Mouse (Mus musculus) T-helper 2 cell (primary cell): ENCODE data around the gene Mrpl35.
"Not testable (repeated sequence)": the region's sequence is repeated elsewhere in the genome, so short reads cannot be mapped to it uniquely, and the experiment has no call there.

ENCODE experiments used
- in situ Hi-C: fragments of 300-600 bp; cut with MboI, MseI; formaldehyde crosslinking; loops from one replicate; pipeline ENCODE4 v1.15.1; 2025; ENCODE audit warnings: high pct_unique_total_duplicates

Gene Mrpl35

GRCm38 (mm10) chr6:71826869-71827268 is at the start of gene Mrpl35:
Gene Mrpl35, minus strand, starts transcription at chr6:71826969.
- in situ Hi-C loops = no loop called here

GRCm38 (mm10) chr6:71871396-71871795 is 44.6 kb upstream of the Mrpl35 start:
- in situ Hi-C loops = no loop called here

- in situ Hi-C loops = loop anchor here (5.0 kb wide), 1 partner anchor 293 kb away; no protein-coding TSS in a partner anchor
These were observed 42.0 kb upstream of the Mrpl35 start for GRCm38 (mm10) chr6:71868809-71869208.

GRCm38 (mm10) chr6:71867751-71868150 is 41.0 kb upstream of the Mrpl35 start:
- in situ Hi-C loops = loop anchor here (5.0 kb wide), 1 partner anchor 295 kb away; no protein-coding TSS in a partner anchor

- in situ Hi-C loops = not testable (repeated sequence)
These were observed 20.1 kb upstream of the Mrpl35 start for GRCm38 (mm10) chr6:71846906-71847305.

GRCm38 (mm10) chr6:71840597-71841290 is 14.0 kb upstream of the Mrpl35 start:
- in situ Hi-C loops = no loop called here

GRCm38 (mm10) chr6:71839815-71840214 is 13.0 kb upstream of the Mrpl35 start:
- in situ Hi-C loops = no loop called here

GRCm38 (mm10) chr6:71836811-71837210 is 10.0 kb upstream of the Mrpl35 start:
- in situ Hi-C loops = no loop called here

GRCm38 (mm10) chr6:71831581-71831960 is 4.8 kb upstream of the Mrpl35 start:
- in situ Hi-C loops = no loop called here

- in situ Hi-C loops = no loop called here
These were observed 4.2 kb upstream of the Mrpl35 start, which contains the start of gene Immt for GRCm38 (mm10) chr6:71830690-71831580. Gene Immt, plus strand, starts transcription at chr6:71831331.

- in situ Hi-C loops = no loop called here
These were observed 3.0 kb upstream of the Mrpl35 start for GRCm38 (mm10) chr6:71829768-71830167.

GRCm38 (mm10) chr6:71823961-71824360 is 2.8 kb downstream of the Mrpl35 start:
- in situ Hi-C loops = no loop called here

- in situ Hi-C loops = no loop called here
These were observed 3.3 kb downstream of the Mrpl35 start for GRCm38 (mm10) chr6:71823488-71823887.

GRCm38 (mm10) chr6:71823085-71823484 is 3.7 kb downstream of the Mrpl35 start:
- in situ Hi-C loops = no loop called here

- in situ Hi-C loops = no loop called here
These were observed 6.9 kb downstream of the Mrpl35 start for GRCm38 (mm10) chr6:71819764-71820292.

- in situ Hi-C loops = no loop called here
These were observed 13.9 kb downstream of the Mrpl35 start for GRCm38 (mm10) chr6:71812820-71813219.

- in situ Hi-C loops = loop anchor here (5.0 to 10.0 kb wide), 2 partner anchors 178 to 645 kb away; partner anchors contain the start of gene Kdm3a
These were observed 16.9 kb downstream of the Mrpl35 start for GRCm38 (mm10) chr6:71809890-71810289.

- in situ Hi-C loops = loop anchor here (5.0 to 10.0 kb wide), 2 partner anchors 174 to 642 kb away; partner anchors contain the start of gene Kdm3a
These were observed 20.1 kb downstream of the Mrpl35 start for GRCm38 (mm10) chr6:71806713-71807112.

GRCm38 (mm10) chr6:71804061-71804829 is 22.5 kb downstream of the Mrpl35 start:
- in situ Hi-C loops = loop anchor here (10.0 kb wide), 1 partner anchor 639 kb away; no protein-coding TSS in a partner anchor

- in situ Hi-C loops = loop anchor here (10.0 kb wide), 1 partner anchor 639 kb away; no protein-coding TSS in a partner anchor
These were observed 23.2 kb downstream of the Mrpl35 start for GRCm38 (mm10) chr6:71803609-71804008.

- in situ Hi-C loops = loop anchor here (10.0 kb wide), 1 partner anchor 637 kb away; no protein-coding TSS in a partner anchor
These were observed 25.1 kb downstream of the Mrpl35 start for GRCm38 (mm10) chr6:71801714-71802094.
